Mouse (Mus musculus) erythroblast, embryonic 14.5 days (primary cell): ENCODE results near the gene Zbtb3.

ENCODE experiments used
- GATA1 ChIP-seq: IDR thresholded peaks from 2 replicates; pipeline ENCODE4 v1.6.1; 2012; ENCODE audit warnings: low read length, inconsistent platforms, mixed read lengths
- TAL1 ChIP-seq: IDR thresholded peaks from 3 replicates; pipeline ENCODE4 v1.6.1; 2012; ENCODE audit warnings: low read length, inconsistent platforms, mixed read lengths

GRCm38 (mm10) chr19:8803879-8804660 lies 1.7 kb downstream of the Zbtb3 start:
- no peak for TF ChIP-seq TAL1
- TF ChIP-seq GATA1: no peak
